Mouse (Mus musculus): ENCODE data around the gene Plcg1.

The Plcg1 gene

DNA sequence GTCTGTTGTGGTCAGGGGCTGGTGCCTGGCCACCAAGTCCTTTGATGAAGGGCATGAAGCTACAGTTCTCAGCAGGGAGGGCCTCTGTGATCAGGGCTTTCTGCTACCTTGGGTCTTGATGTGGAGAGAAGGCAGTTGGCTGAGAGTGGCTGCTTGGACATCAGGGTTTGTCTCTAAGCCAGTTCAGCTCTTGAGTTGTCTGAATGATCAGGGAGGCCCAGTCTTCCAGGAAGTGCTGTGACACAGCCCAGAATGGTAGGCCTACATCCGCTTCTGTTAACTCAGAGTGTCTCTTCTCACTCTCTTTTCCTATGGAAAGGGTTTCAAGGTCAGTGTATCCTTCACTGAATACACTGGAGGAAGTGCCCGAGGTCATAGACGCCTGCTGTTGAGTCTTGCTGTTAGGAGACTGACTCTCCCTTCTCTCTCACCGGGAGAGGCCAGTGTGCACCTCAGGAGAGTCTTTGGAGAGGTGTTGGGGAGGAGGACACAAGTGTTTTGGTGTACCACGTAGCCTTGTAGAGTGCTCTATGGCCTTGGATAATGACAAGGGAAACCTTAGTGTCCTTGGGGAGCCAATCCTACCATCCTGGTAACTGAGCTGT, 4.7 kb downstream of the Plcg1 start:
- no peak for DNase-seq (ENCODE audit: low spot score)

DNA sequence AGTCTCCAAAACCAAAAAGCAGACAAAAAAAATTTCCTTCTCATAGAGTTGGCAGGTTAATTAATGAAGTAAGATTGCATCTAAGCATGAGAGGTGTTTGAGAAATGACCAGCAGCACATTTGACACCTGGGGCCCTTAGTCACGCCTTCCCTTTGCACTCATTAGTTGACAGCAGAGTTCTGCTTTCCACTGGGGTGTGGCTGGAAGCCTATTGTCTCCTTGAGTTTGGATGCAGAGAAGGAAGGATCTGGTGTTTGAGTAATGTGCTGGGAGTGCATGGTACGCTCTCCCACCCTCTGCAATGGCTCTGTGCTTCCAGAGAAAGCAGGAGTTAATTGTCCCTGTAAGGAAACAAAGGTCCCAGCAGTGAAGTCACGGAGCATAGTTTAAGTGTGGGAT, 5.4 kb downstream of the Plcg1 start:
- no peak for DNase-seq (ENCODE audit: low spot score)

DNA sequence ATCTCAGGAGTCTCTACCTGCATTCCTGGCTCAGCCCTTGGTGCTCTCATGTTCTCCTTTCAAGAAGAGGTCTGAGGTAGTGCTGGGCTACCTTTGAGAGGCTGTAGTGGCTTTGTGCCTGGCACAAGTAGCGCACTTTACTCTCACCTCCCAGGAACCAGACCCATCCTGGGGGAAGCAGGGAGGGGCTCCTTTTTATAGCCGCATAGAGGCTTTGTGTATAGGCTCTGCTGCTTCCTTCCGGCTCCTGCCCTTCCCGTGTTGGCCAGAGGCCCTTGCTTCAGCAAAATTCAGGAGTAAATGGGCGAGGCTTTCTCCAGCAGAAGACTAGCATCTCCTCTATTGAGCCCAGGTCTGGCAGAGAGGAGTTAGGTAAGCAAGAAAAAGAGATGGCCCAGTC, 7.3 kb downstream of the Plcg1 start:
- no peak for DNase-seq (ENCODE audit: low spot score)

DNA sequence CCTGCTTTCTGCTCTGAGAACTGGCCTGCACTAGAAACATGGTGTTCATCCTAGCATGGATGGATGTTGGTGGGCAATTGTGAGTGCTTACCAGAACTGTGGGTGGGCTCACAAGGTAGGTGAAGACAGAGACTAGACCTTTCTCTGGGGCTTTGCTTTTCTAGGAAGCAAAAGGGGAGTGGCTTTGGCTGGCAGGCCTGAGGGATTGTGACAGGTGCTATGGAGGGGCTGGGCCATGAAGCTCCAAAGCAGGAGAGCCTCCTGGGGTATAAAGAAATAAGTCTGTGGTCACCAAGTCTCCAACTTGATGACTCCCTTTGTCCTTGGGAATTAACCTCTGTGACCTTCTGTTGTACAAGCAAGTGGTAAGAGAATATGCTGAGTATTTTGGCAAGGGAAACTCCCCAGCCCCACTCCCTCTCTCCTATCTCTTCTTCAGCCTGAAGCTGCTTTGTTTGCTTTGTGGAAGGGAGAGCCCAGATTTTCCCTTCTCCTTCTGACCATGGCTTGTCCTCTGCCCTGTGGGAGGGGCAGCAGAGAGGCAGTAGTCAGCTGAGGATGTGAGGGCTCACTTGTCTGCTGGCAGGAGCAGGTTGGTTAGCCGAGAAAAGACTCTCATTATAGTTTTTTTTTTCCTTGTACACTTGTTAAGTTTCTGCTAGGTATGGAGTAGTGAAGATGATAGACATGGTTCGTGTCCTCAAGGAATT, 8.7 kb downstream of the Plcg1 start:
- no peak for DNase-seq (ENCODE audit: low spot score)

DNA sequence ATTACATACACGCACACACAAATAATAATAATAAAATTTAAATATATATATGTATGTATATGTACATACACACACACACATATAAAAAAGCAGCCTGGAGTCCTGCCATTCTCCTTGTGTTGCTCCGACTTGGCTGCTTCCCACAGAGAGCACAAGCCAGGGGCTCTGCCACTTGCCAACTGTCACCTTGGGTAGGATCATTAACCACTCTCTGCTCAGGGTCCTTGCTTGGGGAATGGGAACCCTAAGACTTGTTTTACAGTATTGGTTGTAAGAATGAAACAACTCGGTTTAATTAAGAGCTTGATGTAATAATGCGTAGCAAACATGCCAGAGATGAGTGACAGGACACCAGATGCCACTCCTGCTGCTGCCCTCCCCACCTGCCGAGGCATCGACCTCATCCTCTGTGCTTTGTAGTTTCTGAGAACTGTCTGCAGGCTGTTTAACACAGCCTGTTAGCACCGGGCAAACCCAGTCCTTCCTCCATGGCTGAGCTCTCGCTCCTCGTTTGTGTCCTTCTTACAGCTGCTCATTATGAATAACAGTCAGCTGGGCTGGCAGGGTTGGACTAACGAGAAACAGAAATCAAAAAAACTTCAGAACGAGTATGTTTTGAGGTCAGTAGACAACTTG, 9.5 kb downstream of the Plcg1 start:
- no peak for DNase-seq (ENCODE audit: low spot score)

DNA sequence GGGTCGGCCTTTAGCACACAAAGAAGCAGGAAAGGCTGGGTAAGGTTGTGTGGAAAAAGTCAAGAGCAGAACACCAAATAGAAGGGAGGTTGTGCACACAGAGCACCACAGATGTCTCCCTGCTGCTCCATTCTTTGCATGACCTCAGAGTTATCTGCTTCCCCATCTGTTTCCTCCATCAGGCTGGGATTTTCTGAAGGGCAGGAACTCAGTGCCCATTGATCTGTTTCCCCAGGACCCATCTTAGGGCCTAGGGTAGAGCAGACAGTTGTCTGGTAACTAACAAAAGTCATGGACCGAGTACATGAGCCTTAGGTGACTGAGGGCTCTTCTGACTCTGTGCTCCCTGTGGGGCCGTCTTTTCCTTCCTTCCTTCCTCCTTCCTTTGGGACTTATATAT, 10.5 kb downstream of the Plcg1 start:
- DNase-seq (ENCODE audit: low spot score): no peak

DNA sequence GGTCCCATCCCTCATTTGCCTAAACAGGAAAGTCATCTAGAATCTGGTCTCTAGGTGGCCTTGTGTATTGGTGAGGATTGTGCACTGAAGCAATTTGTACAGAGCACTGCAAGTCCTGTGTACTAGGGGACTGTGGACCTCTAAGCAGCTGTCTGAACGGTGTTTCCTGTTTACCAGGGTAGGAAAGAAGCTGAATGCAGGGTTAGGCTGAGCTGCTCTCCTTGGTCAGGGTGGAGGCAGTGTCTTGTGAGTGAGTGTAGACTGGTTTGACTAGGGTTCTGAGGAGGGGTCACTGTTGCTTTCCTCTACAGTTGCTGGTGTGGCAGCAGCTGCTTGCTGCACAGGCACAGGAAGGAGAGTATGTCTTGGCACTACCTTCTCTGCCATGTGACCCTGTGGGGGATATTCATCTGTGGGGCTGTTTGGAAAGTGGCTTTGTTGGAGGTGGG, 11.1 kb downstream of the Plcg1 start:
- no peak for DNase-seq (ENCODE audit: low spot score)

DNA sequence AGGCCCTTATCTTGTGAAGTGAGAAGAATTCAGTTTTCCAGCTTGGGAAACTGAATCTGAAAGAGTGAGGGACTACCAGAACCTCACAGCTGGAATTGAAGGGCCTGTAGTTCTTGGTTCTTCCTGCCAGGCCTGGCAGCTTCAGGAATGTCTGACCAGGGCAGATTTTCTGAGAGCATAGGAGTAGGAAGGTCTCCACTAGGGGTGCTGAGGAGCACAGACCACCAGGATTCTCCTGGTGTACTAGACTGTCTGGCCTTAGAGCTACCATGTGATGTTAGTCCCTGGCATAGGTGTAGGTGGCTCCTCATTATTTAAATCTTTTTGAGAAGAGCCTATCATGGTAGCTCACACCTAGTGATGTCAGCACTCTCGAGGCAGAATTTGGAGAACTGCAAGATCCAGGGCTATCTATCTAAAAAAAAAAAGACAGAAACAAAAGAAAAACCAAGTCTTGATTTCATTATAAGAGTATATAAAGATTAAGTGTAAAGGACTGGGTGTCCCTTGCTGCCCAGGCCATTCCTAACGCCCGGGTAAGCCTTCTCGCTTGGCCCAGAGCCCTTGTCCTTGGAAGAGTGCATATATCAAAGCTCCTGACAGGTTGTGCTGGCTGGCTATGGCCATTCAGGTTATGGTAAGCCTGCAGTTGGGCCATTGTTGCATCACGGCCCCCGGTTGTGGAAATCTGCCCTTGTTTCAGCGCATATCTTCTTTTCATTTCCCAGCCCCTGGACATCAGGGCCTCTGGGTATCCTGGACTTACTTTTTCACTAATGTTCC, 13.1 kb downstream of the Plcg1 start:
- DNase-seq (ENCODE audit: low spot score): peak; percentile 46

DNA sequence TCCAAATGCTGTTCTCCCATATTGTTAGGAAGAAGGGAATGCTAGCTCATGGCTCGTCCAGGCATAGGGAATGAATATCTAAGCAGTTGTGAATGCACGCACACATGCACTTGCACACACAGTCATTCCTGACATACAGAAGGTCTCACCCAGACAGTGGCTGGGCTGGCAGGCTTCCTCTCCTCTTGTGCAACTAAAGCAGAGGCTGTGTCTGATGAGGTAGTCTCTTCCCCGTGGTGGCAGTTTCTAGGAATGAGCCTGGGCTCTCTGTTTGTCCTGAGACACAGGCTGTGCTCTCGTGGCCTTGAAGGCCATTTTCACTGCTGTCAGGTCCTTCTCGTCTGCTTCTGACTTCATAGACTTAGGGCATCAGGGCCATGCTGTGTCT, 13.7 kb downstream of the Plcg1 start:
- no peak for DNase-seq (ENCODE audit: low spot score)

DNA sequence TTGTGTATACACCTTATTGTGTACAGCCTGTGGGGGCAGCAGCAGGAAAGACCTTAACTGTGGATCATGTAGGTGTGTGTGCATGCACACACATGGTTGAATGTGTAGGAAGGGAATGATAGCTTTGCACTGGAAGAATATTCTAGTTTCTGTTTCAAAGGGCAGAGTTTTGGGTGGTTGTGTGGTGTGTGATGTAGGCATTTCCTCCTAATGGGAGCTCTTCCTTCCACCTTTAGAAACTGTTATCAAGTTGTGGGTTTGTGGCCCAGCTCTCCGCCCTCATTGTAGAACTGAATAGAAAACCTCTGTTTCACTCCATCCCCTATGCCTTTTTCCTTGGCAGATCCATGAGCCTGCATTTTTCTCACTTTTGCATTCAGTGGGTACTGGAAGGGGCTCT, 14.4 kb downstream of the Plcg1 start:
- DNase-seq (ENCODE audit: low spot score): no peak

DNA sequence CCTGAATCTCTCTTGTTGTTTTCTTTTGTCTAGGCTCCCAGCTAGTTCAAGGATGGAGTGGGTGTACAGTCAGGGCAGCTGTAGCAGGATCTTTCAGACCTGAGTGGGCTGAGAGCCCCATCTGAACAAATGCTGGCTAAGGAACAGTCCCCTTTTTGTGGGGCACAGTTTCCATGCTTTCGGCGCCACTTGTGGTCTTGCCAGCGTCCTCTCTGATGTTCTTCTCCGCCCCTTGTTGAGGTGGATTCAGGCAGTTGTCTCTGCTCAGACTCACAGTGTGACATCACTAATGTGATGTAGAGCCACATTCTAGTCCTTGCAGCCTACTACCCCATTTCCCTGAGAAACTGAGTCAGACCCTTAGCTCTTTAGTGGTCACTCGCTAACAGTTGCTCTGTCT, 15.5 kb downstream of the Plcg1 start:
- no peak for DNase-seq (ENCODE audit: low spot score)

DNA sequence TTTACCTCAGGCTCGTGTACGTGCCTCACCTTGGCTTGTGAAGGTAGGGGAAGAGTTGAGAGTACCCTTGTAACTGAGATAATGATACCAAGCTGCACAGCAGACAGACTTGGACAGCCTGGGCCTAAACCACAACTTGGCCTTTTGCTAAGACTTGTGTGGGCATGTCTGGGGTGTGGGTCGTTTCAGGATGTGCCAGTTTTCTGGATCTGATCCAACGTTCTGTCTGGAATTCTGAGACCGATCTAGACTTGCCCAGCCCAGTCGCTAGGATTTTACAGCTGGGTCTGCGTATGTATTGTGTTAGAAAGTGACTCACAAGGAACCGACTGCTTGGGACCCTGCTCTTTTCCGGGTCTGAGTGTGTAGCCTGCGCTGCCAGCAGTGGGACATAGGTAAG, 16.0 kb downstream of the Plcg1 start:
- no peak for DNase-seq (ENCODE audit: low spot score)

DNA sequence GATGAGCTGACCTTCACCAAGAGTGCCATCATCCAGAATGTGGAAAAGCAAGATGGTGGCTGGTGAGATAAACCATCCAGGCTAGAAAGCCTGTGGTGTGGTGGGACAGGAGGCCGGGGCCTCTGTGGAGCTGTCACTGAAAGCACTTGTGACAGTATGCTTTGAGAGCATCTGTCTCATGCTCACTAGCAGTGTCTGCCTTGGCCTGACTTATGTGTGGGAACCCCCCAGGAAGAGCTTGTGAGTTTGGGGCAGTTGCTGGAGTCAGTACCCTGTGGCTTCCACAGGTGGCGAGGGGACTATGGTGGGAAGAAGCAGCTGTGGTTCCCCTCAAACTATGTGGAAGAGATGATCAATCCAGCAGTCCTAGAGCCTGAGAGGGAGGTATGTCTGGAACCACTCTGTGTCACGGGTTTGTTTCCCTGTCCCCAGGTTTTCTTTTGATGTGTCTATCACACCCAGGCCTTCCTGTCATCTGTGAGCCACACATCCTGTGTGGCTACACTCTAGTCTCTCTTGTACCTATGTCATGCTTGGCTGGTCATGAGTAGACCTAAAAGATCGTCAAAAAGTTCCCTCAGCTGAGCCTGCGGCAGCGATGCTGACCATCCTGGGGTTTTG, 25.6 kb downstream of the Plcg1 start:
- DNase-seq (ENCODE audit: low spot score): no peak

DNA sequence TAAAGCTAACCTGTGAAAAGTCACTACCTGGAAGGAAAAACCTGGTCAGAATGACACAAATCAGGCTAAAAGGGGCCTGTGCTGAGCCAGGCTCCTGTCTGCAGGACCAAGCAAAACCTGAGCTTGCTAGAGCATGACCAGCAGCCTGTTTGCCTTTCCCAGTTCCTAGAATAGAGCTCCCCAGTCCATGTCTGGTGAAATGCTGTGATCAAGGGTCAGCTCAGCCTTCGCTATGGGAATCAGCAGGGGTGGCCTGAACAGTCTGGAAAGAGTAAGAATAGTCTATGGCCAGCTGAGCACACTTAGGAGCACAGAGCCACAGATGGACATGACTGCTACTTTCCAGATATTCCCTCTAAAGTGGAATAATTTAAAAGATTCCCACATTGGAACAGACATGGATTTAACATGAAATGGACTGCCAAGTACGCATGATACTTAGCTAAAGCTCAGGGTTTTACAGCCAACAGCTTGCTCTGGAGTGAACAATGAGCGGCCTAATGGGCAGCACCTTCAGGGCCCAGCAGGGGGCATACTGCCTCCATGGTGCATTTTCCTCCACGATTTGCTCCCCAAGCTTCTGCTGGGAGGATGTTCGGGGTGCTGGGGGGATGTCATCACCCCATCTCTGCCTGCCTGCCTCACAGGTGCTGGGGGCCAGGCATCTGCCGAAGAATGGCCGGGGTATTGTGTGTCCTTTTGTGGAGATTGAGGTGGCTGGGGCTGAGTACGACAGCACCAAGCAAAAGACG, 29.5 kb downstream of the Plcg1 start:
- DNase-seq (ENCODE audit: low spot score): no peak

DNA sequence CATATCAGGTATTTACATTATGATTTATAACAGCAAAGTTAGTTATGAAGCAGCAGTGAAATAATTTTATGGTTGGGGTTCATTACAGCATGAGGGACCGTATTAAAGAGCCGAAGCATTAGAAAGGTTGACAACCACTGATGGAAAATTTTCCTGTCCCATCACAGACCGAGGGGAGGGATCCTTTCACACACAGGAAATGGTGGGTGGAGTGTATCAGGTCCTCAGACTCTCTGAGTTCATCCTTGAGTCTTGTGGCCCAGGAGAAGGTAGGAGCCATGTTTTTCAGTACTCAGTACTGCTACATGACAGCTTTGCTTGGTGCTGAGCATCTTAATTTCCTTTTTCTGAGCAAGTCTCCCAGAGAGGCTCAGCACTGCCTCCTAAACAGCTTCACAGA, 32.7 kb downstream of the Plcg1 start:
- no peak for DNase-seq (ENCODE audit: low spot score)

DNA sequence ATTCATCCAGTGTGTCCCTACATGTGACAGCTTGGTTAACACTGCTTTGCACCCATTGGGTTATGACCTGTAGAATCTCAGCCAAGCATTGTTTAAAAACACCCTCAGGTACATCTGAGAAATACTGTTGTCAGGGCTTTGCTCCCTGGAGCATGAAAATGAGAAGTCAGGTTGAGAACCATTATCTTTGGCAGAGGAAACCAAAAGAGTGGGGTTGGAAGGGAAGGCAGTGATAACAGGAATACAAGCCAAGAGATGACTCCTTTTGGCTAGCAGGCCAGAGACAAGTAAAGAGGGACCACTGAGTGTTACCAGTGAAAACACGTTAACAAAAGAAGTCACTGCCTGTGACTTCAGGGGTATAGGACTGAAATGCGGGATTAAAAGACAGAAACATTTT, 33.3 kb downstream of the Plcg1 start:
- no peak for DNase-seq (ENCODE audit: low spot score)

DNA sequence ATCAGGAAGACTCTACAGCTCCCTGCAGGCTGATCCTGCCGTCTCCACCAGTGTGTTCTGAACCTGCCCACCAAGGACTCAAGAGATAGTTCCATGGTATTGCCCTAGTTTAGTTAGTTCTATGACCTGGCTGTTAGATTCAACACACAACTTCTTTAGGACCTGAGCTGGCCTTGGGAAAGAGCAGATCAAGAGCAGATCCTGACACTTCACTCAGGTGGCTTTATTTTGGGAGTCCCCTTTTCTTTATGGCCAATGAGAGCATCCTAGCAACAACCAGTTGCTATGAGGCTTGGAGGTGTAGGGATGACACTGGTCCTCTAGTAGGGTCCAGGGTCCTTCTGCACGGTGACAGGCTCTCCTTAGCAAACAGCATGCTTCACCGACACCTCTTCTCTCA, 34.0 kb downstream of the Plcg1 start:
- DNase-seq (ENCODE audit: low spot score): no peak

DNA sequence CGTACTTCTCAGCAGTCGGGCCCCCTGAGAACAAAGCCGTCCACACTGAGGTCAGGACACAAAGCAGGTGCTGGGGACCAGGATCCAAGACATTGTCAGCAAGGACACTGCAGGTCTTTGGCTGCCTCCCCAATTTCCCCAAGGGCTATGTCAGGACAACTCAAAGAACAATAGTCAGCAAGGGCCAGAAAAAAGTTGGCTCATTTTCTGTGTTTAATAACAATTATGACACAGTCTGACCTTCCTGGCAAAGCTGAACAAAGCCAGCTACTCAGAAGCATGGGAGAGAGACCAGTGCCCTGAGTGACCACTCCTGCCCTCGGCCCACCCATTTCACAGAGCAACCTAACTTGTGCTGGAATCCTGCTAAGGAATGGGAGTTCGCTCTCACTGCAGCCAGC, 35.3 kb downstream of the Plcg1 start:
- peak; percentile 26 for DNase-seq (ENCODE audit: low spot score)

DNA sequence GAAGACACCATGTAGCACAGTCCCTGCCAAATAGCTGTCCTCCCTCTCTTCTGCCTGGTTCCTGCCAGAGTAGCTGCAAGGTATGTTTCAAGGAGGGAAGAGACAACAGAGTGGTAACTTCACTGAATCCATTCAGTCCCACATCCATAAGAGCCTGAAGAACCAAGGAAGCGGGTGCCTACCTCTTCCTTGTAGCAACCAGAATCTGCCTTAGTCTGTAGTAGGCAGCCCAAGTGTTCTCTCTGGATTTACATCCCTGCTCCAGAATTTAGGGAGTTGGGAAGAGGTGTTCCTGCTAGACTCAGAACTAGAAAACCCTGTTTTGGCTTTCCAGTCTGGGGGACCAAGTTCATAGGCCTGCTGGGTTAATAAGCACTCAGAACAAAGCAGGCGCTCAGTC, 36.1 kb downstream of the Plcg1 start:
- DNase-seq (ENCODE audit: low spot score): no peak

DNA sequence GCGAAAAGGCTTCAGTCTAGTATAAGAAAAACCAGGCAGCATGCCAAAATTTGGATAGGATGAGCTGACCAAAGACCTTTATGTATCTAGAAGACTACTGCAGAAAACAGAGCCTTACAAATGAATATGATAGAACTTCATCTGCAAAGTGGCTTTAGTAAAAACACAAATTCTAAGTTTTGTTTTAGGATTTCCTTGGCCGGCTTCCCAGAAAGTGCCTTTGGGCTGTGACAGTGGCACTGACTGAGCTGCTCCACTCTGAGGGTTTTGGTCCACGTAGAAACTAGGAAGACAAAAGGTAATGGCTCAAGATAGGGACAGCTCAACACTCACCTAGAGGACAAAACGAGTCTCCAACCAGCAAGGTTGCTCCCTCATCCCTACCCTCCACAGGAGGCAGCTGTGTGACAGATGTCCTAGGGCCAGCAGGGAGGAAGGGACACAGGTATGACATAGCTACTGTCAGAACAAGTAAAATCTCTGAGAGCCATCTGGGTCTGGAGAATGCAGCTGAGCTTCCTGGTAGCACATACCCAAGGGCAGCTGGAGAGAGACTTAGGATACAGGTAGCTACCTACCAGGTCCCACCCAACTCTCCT, 37.1 kb downstream of the Plcg1 start:
- DNase-seq (ENCODE audit: low spot score): no peak

DNA sequence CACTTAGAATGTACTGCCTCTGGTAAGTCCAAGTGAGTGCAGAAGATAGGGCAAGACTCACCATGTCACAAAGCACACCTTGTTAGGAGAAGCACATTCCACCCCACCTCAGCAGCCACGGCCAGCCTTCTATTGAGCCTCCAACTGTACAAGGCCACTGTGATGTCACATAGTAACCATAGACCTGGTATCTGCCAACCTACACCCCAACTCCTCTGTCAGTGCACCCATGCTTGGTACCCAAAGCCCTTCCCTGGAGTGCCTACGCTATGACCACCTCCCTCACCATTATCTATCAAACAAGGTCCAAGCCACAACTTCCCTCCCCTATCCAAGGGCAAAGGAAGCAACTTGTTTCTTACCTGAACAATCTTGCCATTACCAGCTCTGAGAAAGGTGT, 37.9 kb downstream of the Plcg1 start:
- DNase-seq (ENCODE audit: low spot score): no peak
